Mouse (Mus musculus): ENCODE measurements around the gene Neo1.

Gene Neo1

GRCm38 (mm10) chr9:59036159-59036731, at the start of gene Neo1:
Neo1 (minus strand) TSS chr9:59036441.
- peak; percentile 88 to 90 for DNase-seq (ENCODE audit: low spot score in 2 of 2)

- no peak for DNase-seq (ENCODE audit: low spot score in 2 of 2)
Observed at GRCm38 (mm10) chr9:59075632-59076031, 39.4 kb upstream of the Neo1 start.

- DNase-seq (ENCODE audit: low spot score in 2 of 2) = no peak
Observed at GRCm38 (mm10) chr9:59073887-59074286, 37.6 kb upstream of the Neo1 start.

GRCm38 (mm10) chr9:59072076-59072777, 36.0 kb upstream of the Neo1 start:
- DNase-seq (ENCODE audit: low spot score in 2 of 2) = no peak

GRCm38 (mm10) chr9:59071220-59071977, 35.2 kb upstream of the Neo1 start:
- DNase-seq (ENCODE audit: low spot score in 2 of 2) = no peak

- DNase-seq (ENCODE audit: low spot score in 2 of 2) = no peak
Observed at GRCm38 (mm10) chr9:59070216-59070615, 34.0 kb upstream of the Neo1 start.

- DNase-seq (ENCODE audit: low spot score in 2 of 2) = no peak
Observed at GRCm38 (mm10) chr9:59065616-59066301, 29.5 kb upstream of the Neo1 start.

- peak in 1 of 2 experiments; percentile 44 for DNase-seq (ENCODE audit: low spot score in 2 of 2)
Observed at GRCm38 (mm10) chr9:59062409-59062808, 26.2 kb upstream of the Neo1 start.

- peak in 1 of 2 experiments; percentile 26 for DNase-seq (ENCODE audit: low spot score in 2 of 2)
Observed at GRCm38 (mm10) chr9:59060026-59060605, 23.9 kb upstream of the Neo1 start.

- no peak for DNase-seq (ENCODE audit: low spot score in 2 of 2)
Observed at GRCm38 (mm10) chr9:59059158-59059557, 22.9 kb upstream of the Neo1 start.

- DNase-seq (ENCODE audit: low spot score in 2 of 2) = no peak
Observed at GRCm38 (mm10) chr9:59058060-59058459, 21.8 kb upstream of the Neo1 start.

GRCm38 (mm10) chr9:59056281-59056680, 20.0 kb upstream of the Neo1 start:
- DNase-seq (ENCODE audit: low spot score in 2 of 2) = peak in 1 of 2 experiments; percentile 28

- DNase-seq (ENCODE audit: low spot score in 2 of 2) = no peak
Observed at GRCm38 (mm10) chr9:59041805-59042204, 5.6 kb upstream of the Neo1 start.

GRCm38 (mm10) chr9:59036732-59037341, 596 bp upstream of the Neo1 start:
- DNase-seq (ENCODE audit: low spot score in 2 of 2) = peak; percentile 64 to 67

GRCm38 (mm10) chr9:59035342-59036158, 691 bp downstream of the Neo1 start:
- DNase-seq (ENCODE audit: low spot score in 2 of 2) = peak; percentile 33 to 63

- no peak for DNase-seq (ENCODE audit: low spot score in 2 of 2)
Observed at GRCm38 (mm10) chr9:59034836-59035235, 1.4 kb downstream of the Neo1 start.

GRCm38 (mm10) chr9:59033492-59033891, 2.7 kb downstream of the Neo1 start:
- no peak for DNase-seq (ENCODE audit: low spot score in 2 of 2)

- DNase-seq (ENCODE audit: low spot score in 2 of 2) = no peak
Observed at GRCm38 (mm10) chr9:59024245-59024844, 11.9 kb downstream of the Neo1 start.

GRCm38 (mm10) chr9:59016060-59016719, 20.1 kb downstream of the Neo1 start:
- no peak for DNase-seq (ENCODE audit: low spot score in 2 of 2)
